Mouse (Mus musculus) liver, embryonic 14.5 days (tissue): ENCODE data around the gene Cdcp2. TPM values are rescaled to one million over a fixed set of nuclear protein-coding genes. Genes with fewer than 3 reads are reported as not detected.

ENCODE experiments used
- ATAC-seq: fragments of 200-750 bp; cut with Nextera tagmentation; 2 replicates; pipeline ENCODE4 v1.8.0; 2017; ENCODE audit warnings: moderate number of reproducible peaks, mild to moderate bottlenecking, moderate library complexity; ENCODE audit not compliant: insufficient read depth
- DNase-seq, 3 experiments: peaks; one replicate each; pipeline ENCODE4 v3.0.0-alpha.2; 2012 to 2013; ENCODE audit warnings: low read depth in 3 of 3, low spot score in 3 of 3
- H3K27ac ChIP-seq: fragments of 300-500 bp; sonication (generic); 2 replicates; pipeline ENCODE4 v1.5.1; 2014; ENCODE audit warnings: moderate library complexity, mild to moderate bottlenecking, control low read depth, inconsistent platforms
- H3K27me3 ChIP-seq: fragments of 300-500 bp; sonication (generic); 2 replicates; pipeline ENCODE4 v1.6.1; 2014; ENCODE audit warnings: mild to moderate bottlenecking, low read length, moderate library complexity; ENCODE audit not compliant: control insufficient read depth, insufficient read depth
- H3K36me3 ChIP-seq: fragments of 300-500 bp; sonication (generic); replicated peaks from 2 replicates; pipeline ENCODE4 v1.6.1; 2014; ENCODE audit warnings: low read depth; ENCODE audit not compliant: control insufficient read depth, insufficient read depth
- H3K4me1 ChIP-seq, 2 experiments: fragments of 200-500 bp in 1 of 2; fragments of 300-500 bp in 1 of 2; sonication (generic) in 1 of 2; replicated peaks; 2 replicates each; pipeline ENCODE4 v1.6.1; 2012 to 2014; ENCODE audit warnings: antibody characterized with exemption in 1 of 2, inconsistent platforms in 1 of 2, low read length in 1 of 2; ENCODE audit not compliant: control insufficient read depth in 2 of 2, insufficient read depth in 2 of 2
- H3K4me2 ChIP-seq: fragments of 300-500 bp; sonication (generic); 2 replicates; pipeline ENCODE4 v1.6.1; 2014; ENCODE audit warnings: low read depth, mild to moderate bottlenecking, control low read depth, moderate library complexity
- H3K4me3 ChIP-seq, 2 experiments: fragments of 200-500 bp in 1 of 2; fragments of 300-500 bp in 1 of 2; sonication (generic) in 1 of 2; 2 replicates each; pipeline ENCODE4 v1.5.1; 2012 to 2014; ENCODE audit warnings: low read depth in 2 of 2, low read length in 2 of 2, mild to moderate bottlenecking in 2 of 2, control low read depth in 1 of 2, inconsistent platforms in 1 of 2, moderate library complexity in 1 of 2; ENCODE audit not compliant: insufficient read depth in 1 of 2
- H3K9ac ChIP-seq: fragments of 300-500 bp; sonication (generic); replicated peaks from 2 replicates; pipeline ENCODE4 v1.6.1; 2014; ENCODE audit warnings: mild to moderate bottlenecking, control low read depth, moderate library complexity
- H3K9me3 ChIP-seq: fragments of 300-500 bp; sonication (generic); 2 replicates; pipeline ENCODE4 v1.6.1; 2016; ENCODE audit warnings: low read length, mixed read lengths; ENCODE audit not compliant: control insufficient read depth
- CTCF ChIP-seq: IDR thresholded peaks from 2 replicates; pipeline ENCODE4 v1.5.1; 2016; ENCODE audit warnings: antibody characterized with exemption, low read depth, control low read depth
- EP300 ChIP-seq: IDR thresholded peaks from 2 replicates; pipeline ENCODE4 v1.6.1; 2016; ENCODE audit warnings: antibody characterized with exemption, low read depth
- WGBS: fragments of 180-500 bp; shearing (Covaris S2); extraction: QIAGEN DNeasy Blood & Tissue Kit; methylation state at CpG from one replicate; pipeline ENCODE4 v1.1.7; 2014; ENCODE audit not compliant: insufficient replicate concordance; 5-methylcytosine and 5-hydroxymethylcytosine counted together
- polyA plus RNA-seq, 2 experiments: library from polyadenylated mRNA; depleted of rRNA in 1 of 2; stranded (reverse) in 1 of 2; unstranded in 1 of 2; fragments of >200 nt; fragmentation: Nextera tagmentation in 1 of 2; extraction: Ambion mirVana in 1 of 2; gene quantifications; 2 replicates each; pipeline versions ENCODE4 v1.2.1 to v1.2.3; 2012 to 2014

The Cdcp2 gene
- polyA plus RNA-seq, 2 experiments, result not detected

GRCm38 (mm10) chr4:107126891-107127524, 30.3 kb downstream of the Cdcp2 start:
- TF ChIP-seq CTCF, result no peak
- no peak for TF ChIP-seq EP300
- Histone ChIP-seq H3K9me3 (no peaks in the 10 kb centered on the region), H3K4me1 (peaks cover 0 to 3% of the 10 kb centered on the region in 2 experiments; a peak in 2 of 4 replicates), H3K27me3 (no peaks in the 10 kb centered on the region), H3K4me3 (no peak overlapping the region), H3K36me3 (no peaks in the 10 kb centered on the region), H3K9ac (no peak overlapping the region), H3K4me2 (no peak overlapping the region), H3K27ac (no peak overlapping the region)
- WGBS, result 65% methylated on average over 13 of the region's 13 CpGs
- ATAC-seq (no peak), DNase-seq (no peak)

GRCm38 (mm10) chr4:107127901-107128669, 31.4 kb downstream of the Cdcp2 start:
- H3K4me1 ChIP-seq, result no peaks in the 10 kb centered on the region; a peak in 1 of 4 replicates
- H3K27ac ChIP-seq, result no peak overlapping the region
- H3K27me3 ChIP-seq, result no peaks in the 10 kb centered on the region
- 67% methylated on average over 13 of the region's 13 CpGs for WGBS
- no peaks in the 10 kb centered on the region for H3K9me3 ChIP-seq
- H3K9ac ChIP-seq, result no peak overlapping the region
- no peak for DNase-seq
- no peaks in the 10 kb centered on the region for H3K36me3 ChIP-seq
- TF ChIP-seq CTCF (no peak), EP300 (no peak)
- ATAC-seq, result no peak
- no peak overlapping the region for H3K4me2 ChIP-seq
- no peak overlapping the region for H3K4me3 ChIP-seq

- Histone ChIP-seq H3K27ac (no peak overlapping the region), H3K9me3 (no peaks in the 10 kb centered on the region), H3K27me3 (no peaks in the 10 kb centered on the region), H3K4me1 (no peaks in the 10 kb centered on the region; a peak in 1 of 4 replicates), H3K4me3 (no peak overlapping the region), H3K4me2 (no peak overlapping the region), H3K36me3 (no peaks in the 10 kb centered on the region), H3K9ac (no peak overlapping the region)
- no peak for ATAC-seq
- no peak for DNase-seq
- TF ChIP-seq EP300 (no peak), CTCF (no peak)
- WGBS, result 62% methylated on average over 8 of the region's 8 CpGs
These were observed 32.7 kb downstream of the Cdcp2 start for GRCm38 (mm10) chr4:107129373-107129772.

- Histone ChIP-seq H3K36me3 (no peaks in the 10 kb centered on the region), H3K4me1 (peaks cover 0 to 1% of the 10 kb centered on the region in 2 experiments; a peak in 1 of 4 replicates), H3K4me3 (no peak overlapping the region), H3K27me3 (no peaks in the 10 kb centered on the region), H3K27ac (no peak overlapping the region), H3K9me3 (no peaks in the 10 kb centered on the region), H3K9ac (no peak overlapping the region), H3K4me2 (no peak overlapping the region)
- DNase-seq (no peak), ATAC-seq (no peak)
- WGBS, result 26% methylated on average over 9 of the region's 9 CpGs
- no peak for TF ChIP-seq CTCF
- no peak for TF ChIP-seq EP300
These were observed 33.8 kb downstream of the Cdcp2 start for GRCm38 (mm10) chr4:107130534-107130933.

GRCm38 (mm10) chr4:107134891-107135290, 38.2 kb downstream of the Cdcp2 start:
- H3K4me3 ChIP-seq, result no peak overlapping the region
- H3K4me2 ChIP-seq, result no peak overlapping the region
- no peaks in the 10 kb centered on the region; the same call in 1 of the 2 replicates for H3K36me3 ChIP-seq
- 64% methylated on average over 3 of the region's 3 CpGs for WGBS
- no peak overlapping the region for H3K27ac ChIP-seq
- no peaks in the 10 kb centered on the region for H3K9me3 ChIP-seq
- ATAC-seq (no peak), DNase-seq (no peak)
- no peak overlapping the region for H3K9ac ChIP-seq
- TF ChIP-seq CTCF, result no peak
- no peak for TF ChIP-seq EP300
- no peaks in the 10 kb centered on the region for H3K27me3 ChIP-seq
- H3K4me1 ChIP-seq, result 0 out of 4 replicates have a peak, but pooled peaks cover 0 to 1% of the 10 kb centered on the region in 2 experiments
